Mouse (Mus musculus) forebrain, embryonic 16.5 days (tissue): ENCODE data around the gene Pcsk4. TPM values are rescaled to one million over a fixed set of nuclear protein-coding genes. Genes with fewer than 3 reads are reported as not detected.

Source experiments
- ATAC-seq: fragments of 200-750 bp; cut with Nextera tagmentation; 2 replicates; pipeline ENCODE4 v1.8.0; 2017; ENCODE audit warnings: mild to moderate bottlenecking, moderate library complexity
- H3K27ac ChIP-seq: fragments of 300-500 bp; sonication (generic); 2 replicates; pipeline ENCODE4 v1.5.1; 2014; ENCODE audit warnings: low read length, control low read depth
- H3K27me3 ChIP-seq: fragments of 300-500 bp; sonication (generic); replicated peaks from 2 replicates; pipeline ENCODE4 v1.6.1; 2014; ENCODE audit warnings: low read length; ENCODE audit not compliant: control insufficient read depth, insufficient read depth
- H3K36me3 ChIP-seq: fragments of 300-500 bp; sonication (generic); 2 replicates; pipeline ENCODE4 v1.6.1; 2014; ENCODE audit not compliant: control insufficient read depth, insufficient read depth
- H3K4me1 ChIP-seq: fragments of 300-500 bp; sonication (generic); replicated peaks from 2 replicates; pipeline ENCODE4 v1.6.1; 2014; ENCODE audit warnings: low read length; ENCODE audit not compliant: control insufficient read depth, insufficient read depth
- H3K4me2 ChIP-seq: fragments of 300-500 bp; sonication (generic); 2 replicates; pipeline ENCODE4 v1.6.1; 2014; ENCODE audit warnings: mild to moderate bottlenecking, low read length, control low read depth
- H3K4me3 ChIP-seq: fragments of 300-500 bp; sonication (generic); replicated peaks from 2 replicates; pipeline ENCODE4 v1.5.1; 2014; ENCODE audit warnings: mild to moderate bottlenecking, low read length, control low read depth
- H3K9ac ChIP-seq: fragments of 300-500 bp; sonication (generic); replicated peaks from 2 replicates; pipeline ENCODE4 v1.6.1; 2014; ENCODE audit warnings: low read depth, low read length, control low read depth
- H3K9me3 ChIP-seq: fragments of 300-500 bp; sonication (generic); 2 replicates; pipeline ENCODE4 v1.6.1; 2016; ENCODE audit warnings: low read length; ENCODE audit not compliant: control insufficient read depth
- WGBS: fragments of 180-500 bp; shearing (Covaris S2); extraction: QIAGEN DNeasy Blood & Tissue Kit; methylation state at CpG from one replicate; pipeline ENCODE4 v1.1.7; 2014; 5-methylcytosine and 5-hydroxymethylcytosine counted together
- microRNA-seq: library from miRNA; unstranded; fragments of <30 nt; microRNA quantifications from one replicate; pipeline ENCODE4, GENCODE M21; 2017
- polyA plus RNA-seq: library from polyadenylated mRNA; unstranded; fragments of >200 nt; fragmentation: Nextera tagmentation; extraction: Ambion mirVana; gene quantifications from 2 replicates; pipeline ENCODE4 v1.2.1, GENCODE M21; 2015

Gene Pcsk4
- polyA plus RNA-seq, 1 experiment from 2014 or later, result 3.9 TPM

DNA sequence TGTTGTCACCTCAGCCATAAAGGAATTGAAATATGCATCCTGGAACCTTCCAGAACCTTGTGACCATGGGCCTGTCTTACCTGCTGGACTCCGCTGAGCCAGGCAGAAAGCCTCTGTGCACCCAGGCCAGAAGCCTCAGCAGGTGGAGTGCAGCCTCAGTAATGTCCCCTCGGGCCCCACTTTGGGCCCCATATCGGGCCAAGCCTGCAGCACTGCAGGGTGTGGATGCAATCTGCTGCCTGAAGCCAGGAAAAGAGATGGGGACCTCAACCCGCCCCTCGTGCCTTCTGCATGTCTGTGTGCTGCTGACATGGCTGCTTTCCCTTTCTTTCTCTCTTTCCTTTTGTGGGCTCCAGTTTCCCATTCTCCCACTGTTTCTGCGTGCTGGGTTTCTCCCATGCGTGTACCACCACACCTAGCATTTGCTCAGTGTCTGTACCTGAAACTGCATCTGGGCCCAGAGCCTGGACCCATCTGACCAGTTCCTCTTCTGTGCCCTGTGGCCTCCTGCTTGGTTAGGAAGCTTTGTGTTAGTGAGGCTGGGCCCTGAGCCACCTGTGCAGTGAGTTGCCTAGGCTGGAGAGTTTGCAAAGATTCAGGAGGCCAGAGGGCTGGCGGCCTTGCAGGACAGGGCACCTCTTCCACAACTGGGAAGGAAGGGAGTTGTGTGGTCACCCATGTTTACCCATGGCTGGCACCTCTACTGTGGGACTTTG is 57.3 kb downstream of the Pcsk4 start:
- peaks cover 8% of the 10 kb centered on the region; the same call in 1 of the 2 replicates for H3K36me3 ChIP-seq
- WGBS, result 85% methylated on average over 8 of the region's 8 CpGs
- H3K4me3 ChIP-seq, result no peak overlapping the region
- no peak overlapping the region for H3K27ac ChIP-seq
- no peaks in the 10 kb centered on the region for H3K27me3 ChIP-seq
- H3K9me3 ChIP-seq, result no peaks in the 10 kb centered on the region
- H3K4me2 ChIP-seq, result no peak overlapping the region
- no peak overlapping the region for H3K9ac ChIP-seq
- ATAC-seq, result no peak
- H3K4me1 ChIP-seq, result peaks cover 39% of the 10 kb centered on the region

Small RNAs within 50 kb of the gene (microRNA-seq; reads per million reads assigned to microRNA genes)
- 1.2 reads per million for gene Mir6911

Other genes with a start within 250 kb of the Pcsk4 start
- gene Sbno2, start 223.9 kb downstream of the Pcsk4 start, polyA plus RNA-seq, result 13.1 and 14.9 TPM in 2 replicates
- 18.0 and 19.7 TPM in 2 replicates for gene Stk11, start 213.7 kb downstream of the Pcsk4 start, polyA plus RNA-seq
- gene Atp5d, start 190.9 kb downstream of the Pcsk4 start, polyA plus RNA-seq, result 404 and 433 TPM in 2 replicates
- gene Cbarp, start 188.7 kb downstream of the Pcsk4 start, polyA plus RNA-seq, result 33.0 and 44.5 TPM in 2 replicates
- 26.5 and 30.9 TPM in 2 replicates for gene Midn, start 181.2 kb downstream of the Pcsk4 start, polyA plus RNA-seq
- gene Cirbp, start 163.5 kb downstream of the Pcsk4 start, polyA plus RNA-seq, result 318 and 335 TPM in 2 replicates
- 8.5 and 10.6 TPM in 2 replicates for gene 1600002K03Rik, start 156.6 kb downstream of the Pcsk4 start, polyA plus RNA-seq
- gene Efna2, start 150.0 kb downstream of the Pcsk4 start, polyA plus RNA-seq, result 24.8 and 25.4 TPM in 2 replicates
- 49.0 and 55.4 TPM in 2 replicates for gene Mum1, start 103.1 kb downstream of the Pcsk4 start, polyA plus RNA-seq
- 236 and 272 TPM in 2 replicates for gene Ndufs7, start 80.4 kb downstream of the Pcsk4 start, polyA plus RNA-seq
- gene Gamt, start 68.5 kb downstream of the Pcsk4 start, polyA plus RNA-seq, result 22.7 and 24.6 TPM in 2 replicates
- gene Dazap1, start 68.0 kb downstream of the Pcsk4 start, polyA plus RNA-seq, result 61.3 and 61.8 TPM in 2 replicates
- 531 and 538 TPM in 2 replicates for gene Rps15, start 37.0 kb downstream of the Pcsk4 start, polyA plus RNA-seq
- 222 and 234 TPM in 2 replicates for gene Apc2, start 33.5 kb downstream of the Pcsk4 start, polyA plus RNA-seq
- 32.5 and 34.2 TPM in 2 replicates for gene 2310011J03Rik, start 9.0 kb downstream of the Pcsk4 start, polyA plus RNA-seq
- gene Reep6, start 455 bp upstream of the Pcsk4 start, polyA plus RNA-seq, result 2.2 and 3.2 TPM in 2 replicates
- 0.51 and 0.66 TPM in 2 replicates for gene Adamtsl5, start 18.9 kb upstream of the Pcsk4 start, polyA plus RNA-seq
- 2.2 and 4.5 TPM in 2 replicates for gene Plk5, start 27.0 kb upstream of the Pcsk4 start, polyA plus RNA-seq
- gene Mex3d, start 58.2 kb upstream of the Pcsk4 start, polyA plus RNA-seq, result 16.3 TPM in 2 replicates
- gene Mbd3, start 70.1 kb upstream of the Pcsk4 start, polyA plus RNA-seq, result 247 and 256 TPM in 2 replicates
- 455 and 522 TPM in 2 replicates for gene Uqcr11, start 77.3 kb upstream of the Pcsk4 start, polyA plus RNA-seq
- 63.7 and 74.6 TPM in 2 replicates for gene Tcf3, start 104.1 kb upstream of the Pcsk4 start, polyA plus RNA-seq
- 0.07 and 0.46 TPM in 2 replicates for gene Onecut3, start 165.3 kb upstream of the Pcsk4 start, polyA plus RNA-seq
- 0.16 and 0.23 TPM in 2 replicates for gene Atp8b3, start 209.6 kb upstream of the Pcsk4 start, polyA plus RNA-seq
- gene Rexo1, start 232.1 kb upstream of the Pcsk4 start, polyA plus RNA-seq, result 28.1 and 30.3 TPM in 2 replicates
- gene Klf16, start 247.8 kb upstream of the Pcsk4 start, polyA plus RNA-seq, result 9.2 and 10.1 TPM in 2 replicates